ENCODE assay signal across 9 mouse cellular contexts in the genomic region with DNA sequence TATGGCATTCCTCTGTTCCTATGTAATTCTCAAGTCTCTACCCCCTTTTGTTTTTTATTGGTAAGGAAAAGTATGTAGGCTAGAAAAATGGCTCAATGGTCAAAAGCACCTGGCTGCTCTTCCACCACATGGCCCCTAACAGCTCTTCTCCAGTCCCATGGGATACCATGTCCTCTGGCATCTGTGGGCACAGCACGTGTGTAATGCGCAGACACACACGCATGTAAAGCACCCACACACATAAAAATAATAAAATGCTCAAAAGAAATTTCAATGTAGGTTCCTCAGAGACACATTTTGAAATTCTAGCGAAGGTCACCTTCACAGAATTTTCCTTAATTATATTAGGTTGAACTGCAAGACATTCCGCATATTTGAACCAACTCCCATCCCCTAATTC. TPM values are rescaled to one million over a fixed set of nuclear protein-coding genes. Genes with fewer than 3 reads are reported as not detected.
DNase-seq lines count a peak whose midpoint lies in the region; ATAC-seq and TF ChIP-seq lines count a peak whose summit lies in the region.
"Had no signal": no experiment of that assay in that cellular context is flagged by ENCODE, and none has a peak within 500 bp of the region (broad histone marks: within the 10 kb centered on the region; RNA-seq: fewer than 3 reads in every experiment).

No protein-coding gene starts in this region.

- no peaks in the 10 kb centered on the region for H3K9me3 ChIP-seq in kidney, postnatal 0 days (replicated peaks; ENCODE audit: low read length)
- no peaks in the 10 kb centered on the region for H3K9me3 ChIP-seq in embryonic facial prominence, embryonic 10.5 days
- H3K9me3 ChIP-seq in hindbrain, embryonic 16.5 days (ENCODE audit: control insufficient read depth, low read length) = no peaks in the 10 kb centered on the region

- peaks cover 11% of the 10 kb centered on the region; the same call in 1 of the 2 replicates for H3K4me1 ChIP-seq in kidney, postnatal 0 days (replicated peaks; ENCODE audit: insufficient read depth, low read length)
- peaks cover 15% of the 10 kb centered on the region for H3K4me1 ChIP-seq in embryonic facial prominence, embryonic 10.5 days
- H3K4me1 ChIP-seq in hindbrain, embryonic 16.5 days (ENCODE audit: control insufficient read depth, insufficient read depth, low read depth, low read length) = peaks cover 9% of the 10 kb centered on the region

- 93% methylated on average over 5 of the region's 5 CpGs for WGBS in kidney, postnatal 0 days
- 90% methylated on average over 5 of the region's 5 CpGs for WGBS in embryonic facial prominence, embryonic 10.5 days
- WGBS in hindbrain, embryonic 16.5 days = 91% methylated on average over 5 of the region's 5 CpGs

- no peaks in the 10 kb centered on the region for H3K27me3 ChIP-seq in kidney, postnatal 0 days (ENCODE audit: insufficient read depth, low read length)
- H3K27me3 ChIP-seq in embryonic facial prominence, embryonic 10.5 days (replicated peaks; ENCODE audit: low read depth, poor library complexity, severe bottlenecking) = no peaks in the 10 kb centered on the region
- H3K27me3 ChIP-seq in hindbrain, embryonic 16.5 days (replicated peaks; ENCODE audit: control insufficient read depth, insufficient read depth, low read length) = no peaks in the 10 kb centered on the region
- no peaks in the 10 kb centered on the region for H3K27me3 ChIP-seq in myocyte (ENCODE audit: control insufficient read depth, insufficient read depth, insufficient read length)

- peak overlapping the region; percentile 99; the same call in 1 of the 2 replicates for H3K27ac ChIP-seq in kidney, postnatal 0 days
- H3K27ac ChIP-seq in embryonic facial prominence, embryonic 10.5 days (replicated peaks) = peak overlapping the region; percentile 98
- H3K27ac ChIP-seq in hindbrain, embryonic 16.5 days (ENCODE audit: low read depth, low read length) = no peak overlapping the region

- no peak for TF ChIP-seq CTCF in kidney, postnatal 0 days (IDR thresholded peaks at IDR 0.05; ENCODE audit: low read depth)

- peak overlapping the region; percentile 73 for H3K4me3 ChIP-seq in kidney, postnatal 0 days (replicated peaks; ENCODE audit: low read depth, low read length)
- H3K4me3 ChIP-seq in embryonic facial prominence, embryonic 10.5 days = peak overlapping the region; percentile 78
- peak overlapping the region; percentile 73 for H3K4me3 ChIP-seq in hindbrain, embryonic 16.5 days (ENCODE audit: low read length)
- peak overlapping the region; percentile 62 for H3K4me3 ChIP-seq in myocyte

- H3K4me2 ChIP-seq in kidney, postnatal 0 days (ENCODE audit: low read length) = peak overlapping the region; percentile 87
- peak overlapping the region; percentile 66 for H3K4me2 ChIP-seq in hindbrain, embryonic 16.5 days (ENCODE audit: low read length)
- peak overlapping the region; percentile 87 for H3K4me2 ChIP-seq in myocyte (ENCODE audit: low read depth)

- ATAC-seq in kidney, postnatal 0 days (replicated peaks; ENCODE audit: low FRiP score, low read depth) = no peak
- no peak for ATAC-seq in hindbrain, embryonic 16.5 days

- H3K36me3 ChIP-seq in kidney, postnatal 0 days (ENCODE audit: insufficient read depth, low read length) = peaks cover 18% of the 10 kb centered on the region; the same call in 1 of the 2 replicates
- H3K36me3 ChIP-seq in embryonic facial prominence, embryonic 10.5 days (replicated peaks) = peaks cover 44% of the 10 kb centered on the region
- H3K36me3 ChIP-seq in hindbrain, embryonic 16.5 days (ENCODE audit: control insufficient read depth, insufficient read depth, low read length) = peaks cover 14% of the 10 kb centered on the region
- no peaks in the 10 kb centered on the region for H3K36me3 ChIP-seq in myocyte (ENCODE audit: control insufficient read depth, insufficient read depth)

- peaks cover 17% of the 10 kb centered on the region for H3K79me2 ChIP-seq in myocyte (ENCODE audit: control insufficient read depth, insufficient read depth)

- H3K9ac ChIP-seq in kidney, postnatal 0 days (ENCODE audit: low read depth, low read length) = peak overlapping the region; percentile 92
- H3K9ac ChIP-seq in hindbrain, embryonic 16.5 days (ENCODE audit: low read depth, low read length) = peak overlapping the region; percentile 41

- DNase-seq in kidney, postnatal 0 days (ENCODE audit: low spot score) = no peak
- DNase-seq in kidney, adult 8-10 months = no peak
- no peak for DNase-seq in embryonic facial prominence, embryonic 10.5 days (ENCODE audit: low spot score)
- DNase-seq in adrenal gland, postnatal 14 days = no peak
- no peak for DNase-seq in left cerebral cortex, adult 8-10 months (ENCODE audit: low spot score in 2 of 2)
- DNase-seq in adipocyte (ENCODE audit: low spot score) = no peak
- DNase-seq: kidney, postnatal 25 days had no signal

- H3ac ChIP-seq in myocyte (ENCODE audit: control insufficient read depth, insufficient read length) = peak overlapping the region; percentile 96

- TF ChIP-seq POLR2A in myocyte (IDR thresholded peaks at IDR 0.05; ENCODE audit: insufficient read length, low read depth) = no peak

TF ChIP-seq in myocyte, 11 proteins besides CTCF, POLR2A, EP300 and RAD21:
- TF ChIP-seq TCF12 (IDR thresholded peaks at IDR 0.05; ENCODE audit: insufficient read depth, poor library complexity, severe bottlenecking) (no peak), TCF3 (IDR thresholded peaks at IDR 0.05; ENCODE audit: insufficient read length, low read depth) (no peak), SRF (IDR thresholded peaks at IDR 0.05; ENCODE audit: control insufficient read depth, insufficient read length, low read depth) (no peak), POLR2AphosphoS2 (IDR thresholded peaks at IDR 0.05; ENCODE audit: insufficient read length, low read depth) (no peak), MYOG (IDR thresholded peaks at IDR 0.05; ENCODE audit: control insufficient read depth in 1 of 3, insufficient read depth in 1 of 3, insufficient read length in 2 of 3, low read depth in 2 of 3) (no peak), MYOD1 (IDR thresholded peaks at IDR 0.05; ENCODE audit: control insufficient read depth in 1 of 3, insufficient read length in 2 of 3, low read depth in 2 of 3) (no peak), USF1 (IDR thresholded peaks at IDR 0.05; ENCODE audit: low read depth) (no peak), MAX (IDR thresholded peaks at IDR 0.05; ENCODE audit: low read depth) (no peak), E2F4 (IDR thresholded peaks at IDR 0.05; ENCODE audit: insufficient read depth) (no peak), REST (IDR thresholded peaks at IDR 0.05; ENCODE audit: insufficient read depth, insufficient read length) (no peak), CEBPB (IDR thresholded peaks at IDR 0.05; ENCODE audit: insufficient read depth, poor library complexity, severe bottlenecking) (no peak)

RNA-seq across cellular contexts. Expression of gene Bcl7b, which starts 1.4 kb away (rescaled TPM):
- polyA plus RNA-seq in kidney, postnatal 0 days (2015; fragmentation: Nextera tagmentation; extraction: Ambion mirVana) = 58.8 and 65.6 TPM in 2 replicates
- 44.6 and 48.5 TPM in 2 replicates for polyA plus RNA-seq in embryonic facial prominence, embryonic 10.5 days (2016; fragmentation: Nextera tagmentation; extraction: Ambion mirVana)
- 35.9 and 37.9 TPM in 2 replicates for polyA plus RNA-seq in hindbrain, embryonic 16.5 days (2015; fragmentation: Nextera tagmentation; extraction: Ambion mirVana)
- 37.3 TPM for polyA plus RNA-seq in myocyte (2012; fragmentation: generic; extraction: Trizol)
- total RNA-seq in adrenal gland, postnatal 14 days (2021) = 53.3 and 57.9 TPM in 2 replicates
- 10 to 100 TPM; 51.9 to 65.5 (median 57.1) TPM for total RNA-seq in left cerebral cortex, adult 8-10 months (2022)

RNA-seq across cellular contexts. Expression of gene Baz1b, which starts 17.6 kb away (rescaled TPM):
- 22.6 and 22.9 TPM in 2 replicates for polyA plus RNA-seq in kidney, postnatal 0 days (2015; fragmentation: Nextera tagmentation; extraction: Ambion mirVana)
- polyA plus RNA-seq in embryonic facial prominence, embryonic 10.5 days (2016; fragmentation: Nextera tagmentation; extraction: Ambion mirVana) = 60.1 and 61.5 TPM in 2 replicates
- polyA plus RNA-seq in hindbrain, embryonic 16.5 days (2015; fragmentation: Nextera tagmentation; extraction: Ambion mirVana) = 20.5 and 21.6 TPM in 2 replicates
- polyA plus RNA-seq in myocyte (2012; fragmentation: generic; extraction: Trizol) = 22.1 TPM
- 84.6 and 87.4 TPM in 2 replicates for total RNA-seq in adrenal gland, postnatal 14 days (2021)
- total RNA-seq in left cerebral cortex, adult 8-10 months (2022) = 10 to 100 TPM; 69.3 to 77.7 (median 73.6) TPM

RNA-seq across cellular contexts. Expression of gene Tbl2, which starts 20.0 kb away (rescaled TPM):
- polyA plus RNA-seq in kidney, postnatal 0 days (2015; fragmentation: Nextera tagmentation; extraction: Ambion mirVana) = 14.5 and 17.4 TPM in 2 replicates
- polyA plus RNA-seq in embryonic facial prominence, embryonic 10.5 days (2016; fragmentation: Nextera tagmentation; extraction: Ambion mirVana) = 21.3 and 22.2 TPM in 2 replicates
- 15.0 and 17.2 TPM in 2 replicates for polyA plus RNA-seq in hindbrain, embryonic 16.5 days (2015; fragmentation: Nextera tagmentation; extraction: Ambion mirVana)
- 17.1 TPM for polyA plus RNA-seq in myocyte (2012; fragmentation: generic; extraction: Trizol)
- total RNA-seq in adrenal gland, postnatal 14 days (2021) = 26.5 and 26.6 TPM in 2 replicates
- 10 to 100 TPM; 22.9 to 28.7 (median 27.5) TPM for total RNA-seq in left cerebral cortex, adult 8-10 months (2022)
